Mouse (Mus musculus) spleen, adult 2 months (tissue): Measurements from ENCODE around the gene Ptpa. TPM values are rescaled to one million over a fixed set of nuclear protein-coding genes. Genes with fewer than 3 reads are reported as not detected.

Experiments
- DNase-seq, 2 experiments: peaks; one replicate each; pipeline versions ENCODE4 v3.0.0 to v3.0.0-alpha.2; 2012 to 2021; ENCODE audit warnings: low spot score in 2 of 2, low read depth in 1 of 2
- H3K27ac ChIP-seq: fragments of 200-500 bp; 2 replicates; pipeline ENCODE4 v1.5.1; 2012; ENCODE audit warnings: low read length, inconsistent platforms; ENCODE audit not compliant: insufficient read depth
- H3K27me3 ChIP-seq: fragments of 200-500 bp; 2 replicates; pipeline ENCODE4 v1.6.1; 2012; ENCODE audit warnings: mild to moderate bottlenecking, moderate library complexity, low read length, inconsistent platforms; ENCODE audit not compliant: control insufficient read depth, insufficient read depth
- H3K36me3 ChIP-seq: fragments of 200-500 bp; 2 replicates; pipeline ENCODE4 v1.6.1; 2012; ENCODE audit warnings: mild to moderate bottlenecking, low read length, inconsistent platforms; ENCODE audit not compliant: control insufficient read depth, insufficient read depth
- H3K4me1 ChIP-seq: fragments of 200-500 bp; 2 replicates; pipeline ENCODE4 v1.6.1; 2011; ENCODE audit warnings: inconsistent platforms; ENCODE audit not compliant: control insufficient read depth, insufficient read depth, insufficient read length
- H3K4me3 ChIP-seq: fragments of 200-500 bp; 2 replicates; pipeline ENCODE4 v1.5.1; 2011; ENCODE audit warnings: mild to moderate bottlenecking, inconsistent platforms; ENCODE audit not compliant: insufficient read depth, insufficient read length; ENCODE audit errors: extremely low read depth
- CTCF ChIP-seq: fragments of 200-500 bp; IDR thresholded peaks from 2 replicates; pipeline ENCODE4 v1.5.1; 2011; ENCODE audit warnings: mild to moderate bottlenecking, inconsistent platforms; ENCODE audit not compliant: insufficient read depth, insufficient read length, insufficient replicate concordance; ENCODE audit errors: extremely low read depth
- POLR2A ChIP-seq: fragments of 200-500 bp; IDR thresholded peaks from 2 replicates; pipeline ENCODE4 v1.6.1; 2011; ENCODE audit warnings: low read depth, low read length, inconsistent platforms
- WGBS: fragments of 180-500 bp; shearing (Covaris S2); methylation state at CpG from one replicate; pipeline ENCODE4 v1.1.7; 2018; 5-methylcytosine and 5-hydroxymethylcytosine counted together
- polyA plus RNA-seq: library from polyadenylated mRNA; depleted of rRNA; stranded (reverse); fragments of >200 nt; gene quantifications from 2 replicates; pipeline ENCODE4 v1.2.3, GENCODE M21; 2012; rRNA removed

Ptpa gene
- 136 and 152 TPM in 2 replicates for polyA plus RNA-seq

DNA sequence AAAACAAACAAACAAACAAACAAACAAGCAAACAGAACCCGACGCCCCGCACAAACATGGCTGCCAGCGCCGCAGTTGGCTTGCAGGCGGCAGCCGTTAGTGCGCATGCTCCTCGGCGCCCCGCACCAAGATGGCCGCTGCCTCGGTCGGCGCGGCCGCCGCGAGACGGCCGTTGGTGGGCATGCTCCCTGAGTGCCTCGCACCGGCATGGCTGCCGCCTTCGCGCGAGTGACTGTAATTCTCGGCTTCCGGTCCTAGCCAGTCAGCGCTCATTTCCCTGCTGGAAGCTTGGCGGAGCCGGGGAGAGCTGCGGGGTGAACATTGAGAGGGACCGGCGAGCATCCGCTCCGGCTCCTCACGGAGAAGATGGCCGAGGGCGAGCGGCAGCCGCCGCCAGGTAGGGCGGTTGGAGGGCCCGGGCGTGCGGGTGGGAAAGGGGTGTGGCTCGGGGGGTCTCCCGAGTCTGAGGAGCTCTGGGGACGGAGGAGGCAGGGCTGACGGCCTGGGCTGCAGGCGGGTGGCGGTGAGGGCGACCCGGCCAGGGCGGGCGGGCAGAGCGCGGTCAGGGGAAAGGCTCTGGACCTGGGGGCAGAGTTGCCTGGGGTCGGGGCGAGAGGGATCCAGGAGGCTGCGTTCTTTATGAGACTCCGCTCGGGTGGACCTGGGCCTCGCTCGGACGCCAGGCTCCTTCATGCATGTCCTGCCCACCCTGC is at the start of gene Ptpa:
Gene Ptpa, plus strand, starts transcription at position 104 of the 713 bp plus-strand sequence.
- no peaks in the 10 kb centered on the region; the same call in 1 of the 2 replicates for H3K4me1 ChIP-seq
- H3K36me3 ChIP-seq: no peaks in the 10 kb centered on the region
- peak; percentile 96 for TF ChIP-seq POLR2A
- TF ChIP-seq CTCF: no peak
- peak within 1 kb of the TSS; percentile 83 for H3K4me3 ChIP-seq
- H3K27ac ChIP-seq: peak within 1 kb of the TSS; percentile 77
- WGBS: 1% methylated on average over 67 of the region's 67 CpGs
- peak; percentile 79 to 90 for DNase-seq
- H3K27me3 ChIP-seq: no peaks in the 10 kb centered on the region

GRCm38 (mm10) chr2:30366203-30366602 is 49.6 kb upstream of the Ptpa start:
- TF ChIP-seq POLR2A: no peak
- no peak for TF ChIP-seq CTCF
- Histone ChIP-seq H3K4me3 (no peak overlapping the region), H3K27me3 (no peaks in the 10 kb centered on the region), H3K4me1 (no peaks in the 10 kb centered on the region; the same call in 1 of the 2 replicates), H3K27ac (no peak overlapping the region), H3K36me3 (peaks cover 11% of the 10 kb centered on the region)
- 52% methylated on average over 5 of the region's 5 CpGs for WGBS
- DNase-seq: no peak

DNA sequence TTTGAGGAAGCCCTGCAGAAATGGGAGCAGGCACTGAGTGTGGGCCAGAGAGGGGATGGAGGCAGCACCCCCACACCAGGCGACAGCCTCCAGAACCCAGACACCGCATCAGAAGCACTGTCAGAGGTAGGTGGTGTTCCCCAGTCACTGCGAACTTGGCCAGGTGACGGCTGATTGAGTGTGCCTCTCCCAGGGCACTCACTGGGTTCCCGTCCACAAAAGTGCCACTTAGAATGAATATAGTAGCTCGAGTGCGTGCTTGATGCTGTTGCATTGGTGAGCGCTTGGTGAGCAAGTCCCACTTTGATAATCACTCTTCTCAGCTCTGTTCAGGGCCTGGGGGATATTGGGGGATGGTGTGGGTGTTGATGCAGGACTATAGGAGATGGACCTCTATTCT is 44.3 kb upstream of the Ptpa start:
- TF ChIP-seq POLR2A (no peak), CTCF (no peak)
- Histone ChIP-seq H3K4me3 (no peak overlapping the region), H3K27ac (no peak overlapping the region), H3K36me3 (peaks cover 20% of the 10 kb centered on the region), H3K4me1 (no peaks in the 10 kb centered on the region), H3K27me3 (no peaks in the 10 kb centered on the region)
- 98% methylated on average over 8 of the region's 8 CpGs for WGBS
- no peak for DNase-seq

GRCm38 (mm10) chr2:30372726-30373125 is 43.1 kb upstream of the Ptpa start:
- H3K4me3 ChIP-seq: no peak overlapping the region
- 95% methylated on average over 5 of the region's 5 CpGs for WGBS
- no peaks in the 10 kb centered on the region for H3K4me1 ChIP-seq
- peaks cover 23% of the 10 kb centered on the region for H3K36me3 ChIP-seq
- no peak for DNase-seq
- H3K27me3 ChIP-seq: no peaks in the 10 kb centered on the region
- H3K27ac ChIP-seq: no peak overlapping the region
- TF ChIP-seq CTCF (no peak), POLR2A (no peak)

GRCm38 (mm10) chr2:30375893-30376292 is 39.9 kb upstream of the Ptpa start:
- peaks cover 14% of the 10 kb centered on the region for H3K36me3 ChIP-seq
- H3K4me3 ChIP-seq: no peak overlapping the region
- H3K4me1 ChIP-seq: no peaks in the 10 kb centered on the region
- no peak overlapping the region for H3K27ac ChIP-seq
- TF ChIP-seq POLR2A (no peak), CTCF (no peak)
- no peak for DNase-seq
- H3K27me3 ChIP-seq: no peaks in the 10 kb centered on the region
- 95% methylated on average over 10 of the region's 10 CpGs for WGBS

- 87% methylated on average over 5 of the region's 5 CpGs for WGBS
- Histone ChIP-seq H3K27ac (no peak overlapping the region), H3K36me3 (peaks cover 18% of the 10 kb centered on the region), H3K4me1 (no peaks in the 10 kb centered on the region), H3K27me3 (no peaks in the 10 kb centered on the region), H3K4me3 (no peak overlapping the region)
- no peak for TF ChIP-seq CTCF
- TF ChIP-seq POLR2A: no peak
- no peak for DNase-seq
Observed at GRCm38 (mm10) chr2:30377721-30378120, 38.1 kb upstream of the Ptpa start.

GRCm38 (mm10) chr2:30379307-30379706 is 36.5 kb upstream of the Ptpa start:
- no peak for TF ChIP-seq POLR2A
- no peak for TF ChIP-seq CTCF
- Histone ChIP-seq H3K27me3 (no peaks in the 10 kb centered on the region), H3K4me1 (no peaks in the 10 kb centered on the region), H3K36me3 (peaks cover 15% of the 10 kb centered on the region), H3K27ac (no peak overlapping the region), H3K4me3 (no peak overlapping the region)
- no peak for DNase-seq
- 87% methylated on average over 7 of the region's 7 CpGs for WGBS
